Mouse (Mus musculus): ENCODE measurements around the gene Atp5l.
A peak's percentile ranks its signal among the peaks of the same experiment; 100 is the strongest.

Atp5l gene

GRCm38 (mm10) chr9:44892664-44893063 is 27.9 kb downstream of the Atp5l start:
- no peak for DNase-seq (ENCODE audit: low spot score)

- DNase-seq (ENCODE audit: low spot score), result no peak
These were observed 29.3 kb downstream of the Atp5l start for GRCm38 (mm10) chr9:44891210-44891609.

GRCm38 (mm10) chr9:44890122-44890521 is 30.4 kb downstream of the Atp5l start:
- DNase-seq (ENCODE audit: low spot score), result no peak

GRCm38 (mm10) chr9:44888114-44888624 is 32.4 kb downstream of the Atp5l start:
- DNase-seq (ENCODE audit: low spot score), result no peak

- no peak for DNase-seq (ENCODE audit: low spot score)
These were observed 37.5 kb downstream of the Atp5l start for GRCm38 (mm10) chr9:44882981-44883569.

GRCm38 (mm10) chr9:44882436-44882980 is 38.0 kb downstream of the Atp5l start:
- DNase-seq (ENCODE audit: low spot score), result peak; percentile 47

- peak; percentile 81 for DNase-seq (ENCODE audit: low spot score)
These were observed 38.6 kb downstream of the Atp5l start for GRCm38 (mm10) chr9:44881941-44882435.

GRCm38 (mm10) chr9:44881221-44881871 is 39.2 kb downstream of the Atp5l start, which contains the start of gene Kmt2a:
Gene Kmt2a, minus strand, starts transcription at chr9:44881296.
- peak; percentile 96 for DNase-seq (ENCODE audit: low spot score)

- DNase-seq (ENCODE audit: low spot score), result peak; percentile 49
These were observed 40.0 kb downstream of the Atp5l start for GRCm38 (mm10) chr9:44880309-44881081.

GRCm38 (mm10) chr9:44879694-44880271 is 40.8 kb downstream of the Atp5l start:
- DNase-seq (ENCODE audit: low spot score), result peak; percentile 27

- DNase-seq (ENCODE audit: low spot score), result no peak
These were observed 41.6 kb downstream of the Atp5l start for GRCm38 (mm10) chr9:44878776-44879500.

- no peak for DNase-seq (ENCODE audit: low spot score)
These were observed 42.9 kb downstream of the Atp5l start for GRCm38 (mm10) chr9:44877686-44878085.

- peak; percentile 18 for DNase-seq (ENCODE audit: low spot score)
These were observed 45.1 kb downstream of the Atp5l start for GRCm38 (mm10) chr9:44875476-44875875.

GRCm38 (mm10) chr9:44874198-44874597 is 46.3 kb downstream of the Atp5l start:
- no peak for DNase-seq (ENCODE audit: low spot score)

- DNase-seq (ENCODE audit: low spot score), result no peak
These were observed 46.9 kb downstream of the Atp5l start for GRCm38 (mm10) chr9:44873665-44874064.

- no peak for DNase-seq (ENCODE audit: low spot score)
These were observed 52.0 kb downstream of the Atp5l start for GRCm38 (mm10) chr9:44868336-44869094.

GRCm38 (mm10) chr9:44867664-44868063 is 52.9 kb downstream of the Atp5l start:
- no peak for DNase-seq (ENCODE audit: low spot score)

GRCm38 (mm10) chr9:44866501-44867240 is 53.9 kb downstream of the Atp5l start:
- peak; percentile 34 for DNase-seq (ENCODE audit: low spot score)
